Mouse (Mus musculus) thymus, adult 2 months (tissue): ENCODE measurements at regions not wholly inside any gene's neighbourhood (a gene's known extent, or its start where the extent isn't known, plus 50 kb on each side); places are given as distances from the start of the nearest gene placed in this dataset.

Experiments used
- CTCF ChIP-seq: fragments of 200-500 bp; IDR thresholded peaks from 2 replicates; pipeline ENCODE4 v1.5.1; 2012; ENCODE audit warnings: mild to moderate bottlenecking, control low read depth, low read length, moderate library complexity, borderline replicate concordance; ENCODE audit not compliant: control insufficient read depth, poor library complexity, insufficient read depth; ENCODE audit errors: extremely low read depth
- POLR2A ChIP-seq: fragments of 200-500 bp; IDR thresholded peaks from 2 replicates; pipeline ENCODE4 v1.6.1; 2012; ENCODE audit warnings: mild to moderate bottlenecking, low read length, control low read depth, moderate library complexity; ENCODE audit not compliant: control insufficient read depth, poor library complexity, insufficient read depth; ENCODE audit errors: extremely low read depth

- TF ChIP-seq CTCF (no peak), POLR2A (no peak)
Observed at GRCm38 (mm10) chr14:58917228-58917627, 225.5 kb downstream of the 1700129C05Rik start.
